Mouse (Mus musculus): ENCODE measurements around the gene March6. TPM values are rescaled to one million over a fixed set of nuclear protein-coding genes. Genes with fewer than 3 reads are reported as not detected.

Gene March6
- polyA plus RNA-seq, 1 experiment = 26.7 TPM

GRCm38 (mm10) chr15:31414179-31414898 lies 116.5 kb downstream of the March6 start:
- H3K27ac ChIP-seq (ENCODE audit: control insufficient read depth, insufficient read depth, low read depth, low read length) = no peak overlapping the region
- H3K36me3 ChIP-seq (ENCODE audit: control insufficient read depth, insufficient read depth, low read length) = no peaks in the 10 kb centered on the region
- TF ChIP-seq CTCF (IDR thresholded peaks at IDR 0.05; ENCODE audit: control insufficient read depth, insufficient read depth, insufficient replicate concordance, low read depth, low read length) = no peak
- no peak for TF ChIP-seq POLR2A (IDR thresholded peaks at IDR 0.05; ENCODE audit: control insufficient read depth, low read depth, low read length)
- H3K4me3 ChIP-seq (ENCODE audit: control insufficient read depth, low read depth, low read length) = no peak overlapping the region
- peaks cover 5% of the 10 kb centered on the region; the same call in 1 of the 2 replicates for H3K4me1 ChIP-seq (ENCODE audit: control insufficient read depth, insufficient read depth, low read length)
- H3K27me3 ChIP-seq (ENCODE audit: control insufficient read depth, insufficient read depth, low read length) = no peaks in the 10 kb centered on the region

- Histone ChIP-seq H3K36me3 (ENCODE audit: control insufficient read depth, insufficient read depth, low read length) (no peaks in the 10 kb centered on the region), H3K27ac (ENCODE audit: control insufficient read depth, insufficient read depth, low read depth, low read length) (no peak overlapping the region), H3K4me3 (ENCODE audit: control insufficient read depth, low read depth, low read length) (no peak overlapping the region), H3K27me3 (ENCODE audit: control insufficient read depth, insufficient read depth, low read length) (no peaks in the 10 kb centered on the region), H3K4me1 (ENCODE audit: control insufficient read depth, insufficient read depth, low read length) (peaks cover 5% of the 10 kb centered on the region; the same call in 1 of the 2 replicates)
- TF ChIP-seq POLR2A (IDR thresholded peaks at IDR 0.05; ENCODE audit: control insufficient read depth, low read depth, low read length) (no peak), CTCF (IDR thresholded peaks at IDR 0.05; ENCODE audit: control insufficient read depth, insufficient read depth, insufficient replicate concordance, low read depth, low read length) (no peak)
These were observed 117.2 kb downstream of the March6 start for GRCm38 (mm10) chr15:31413662-31414061.

- no peak for TF ChIP-seq CTCF (IDR thresholded peaks at IDR 0.05; ENCODE audit: control insufficient read depth, insufficient read depth, insufficient replicate concordance, low read depth, low read length)
- TF ChIP-seq POLR2A (IDR thresholded peaks at IDR 0.05; ENCODE audit: control insufficient read depth, low read depth, low read length) = no peak
- Histone ChIP-seq H3K4me3 (ENCODE audit: control insufficient read depth, low read depth, low read length) (no peak overlapping the region), H3K27me3 (ENCODE audit: control insufficient read depth, insufficient read depth, low read length) (no peaks in the 10 kb centered on the region), H3K4me1 (ENCODE audit: control insufficient read depth, insufficient read depth, low read length) (peaks cover 1% of the 10 kb centered on the region; the same call in 1 of the 2 replicates), H3K36me3 (ENCODE audit: control insufficient read depth, insufficient read depth, low read length) (no peaks in the 10 kb centered on the region), H3K27ac (ENCODE audit: control insufficient read depth, insufficient read depth, low read depth, low read length) (no peak overlapping the region)
These were observed 117.9 kb downstream of the March6 start for GRCm38 (mm10) chr15:31412933-31413332.

- Histone ChIP-seq H3K4me3 (ENCODE audit: control insufficient read depth, low read depth, low read length) (no peak overlapping the region), H3K36me3 (ENCODE audit: control insufficient read depth, insufficient read depth, low read length) (no peaks in the 10 kb centered on the region), H3K4me1 (ENCODE audit: control insufficient read depth, insufficient read depth, low read length) (no peaks in the 10 kb centered on the region), H3K27me3 (ENCODE audit: control insufficient read depth, insufficient read depth, low read length) (no peaks in the 10 kb centered on the region), H3K27ac (ENCODE audit: control insufficient read depth, insufficient read depth, low read depth, low read length) (no peak overlapping the region)
- TF ChIP-seq POLR2A (IDR thresholded peaks at IDR 0.05; ENCODE audit: control insufficient read depth, low read depth, low read length) = no peak
- TF ChIP-seq CTCF (IDR thresholded peaks at IDR 0.05; ENCODE audit: control insufficient read depth, insufficient read depth, insufficient replicate concordance, low read depth, low read length) = no peak
These were observed 118.4 kb downstream of the March6 start for GRCm38 (mm10) chr15:31412436-31412835.

- Histone ChIP-seq H3K27ac (ENCODE audit: control insufficient read depth, insufficient read depth, low read depth, low read length) (no peak overlapping the region), H3K27me3 (ENCODE audit: control insufficient read depth, insufficient read depth, low read length) (no peaks in the 10 kb centered on the region), H3K4me1 (ENCODE audit: control insufficient read depth, insufficient read depth, low read length) (no peaks in the 10 kb centered on the region), H3K4me3 (ENCODE audit: control insufficient read depth, low read depth, low read length) (no peak overlapping the region), H3K36me3 (ENCODE audit: control insufficient read depth, insufficient read depth, low read length) (no peaks in the 10 kb centered on the region)
- TF ChIP-seq CTCF (IDR thresholded peaks at IDR 0.05; ENCODE audit: control insufficient read depth, insufficient read depth, insufficient replicate concordance, low read depth, low read length) (no peak), POLR2A (IDR thresholded peaks at IDR 0.05; ENCODE audit: control insufficient read depth, low read depth, low read length) (no peak)
These were observed 123.4 kb downstream of the March6 start for GRCm38 (mm10) chr15:31407490-31407889.

- no peaks in the 10 kb centered on the region for H3K4me1 ChIP-seq (ENCODE audit: control insufficient read depth, insufficient read depth, low read length)
- no peak overlapping the region for H3K27ac ChIP-seq (ENCODE audit: control insufficient read depth, insufficient read depth, low read depth, low read length)
- no peaks in the 10 kb centered on the region for H3K36me3 ChIP-seq (ENCODE audit: control insufficient read depth, insufficient read depth, low read length)
- no peaks in the 10 kb centered on the region for H3K27me3 ChIP-seq (ENCODE audit: control insufficient read depth, insufficient read depth, low read length)
- H3K4me3 ChIP-seq (ENCODE audit: control insufficient read depth, low read depth, low read length) = no peak overlapping the region
- TF ChIP-seq POLR2A (IDR thresholded peaks at IDR 0.05; ENCODE audit: control insufficient read depth, low read depth, low read length) (no peak), CTCF (IDR thresholded peaks at IDR 0.05; ENCODE audit: control insufficient read depth, insufficient read depth, insufficient replicate concordance, low read depth, low read length) (no peak)
These were observed 124.0 kb downstream of the March6 start for GRCm38 (mm10) chr15:31406881-31407280.

Other genes with a start within 250 kb of the March6 start
- 0.58 and 0.88 TPM in 2 replicates for gene Ankrd33b, start 163.3 kb downstream of the March6 start, polyA plus RNA-seq (2012; rRNA removed)
- 1,399 and 1,539 TPM in 2 replicates for gene Ropn1l, start 77.3 kb downstream of the March6 start, polyA plus RNA-seq (2012; rRNA removed)
- gene Cmbl, start 34.3 kb upstream of the March6 start, polyA plus RNA-seq (2012; rRNA removed) = 8.2 and 12.8 TPM in 2 replicates
- gene Cct5, start 70.8 kb upstream of the March6 start, polyA plus RNA-seq (2012; rRNA removed) = 208 and 217 TPM in 2 replicates
- 4.8 and 6.2 TPM in 2 replicates for gene Fam173b, start 70.8 kb upstream of the March6 start, polyA plus RNA-seq (2012; rRNA removed)

Measured in testis, adult 2 months (tissue).